Mouse (Mus musculus): ENCODE data around the gene Gch1. TPM values are rescaled to one million over a fixed set of nuclear protein-coding genes. Genes with fewer than 3 reads are reported as not detected.

Gene Gch1
- under 1 TPM; 0.74 to 0.83 TPM for total RNA-seq (2021)

DNA sequence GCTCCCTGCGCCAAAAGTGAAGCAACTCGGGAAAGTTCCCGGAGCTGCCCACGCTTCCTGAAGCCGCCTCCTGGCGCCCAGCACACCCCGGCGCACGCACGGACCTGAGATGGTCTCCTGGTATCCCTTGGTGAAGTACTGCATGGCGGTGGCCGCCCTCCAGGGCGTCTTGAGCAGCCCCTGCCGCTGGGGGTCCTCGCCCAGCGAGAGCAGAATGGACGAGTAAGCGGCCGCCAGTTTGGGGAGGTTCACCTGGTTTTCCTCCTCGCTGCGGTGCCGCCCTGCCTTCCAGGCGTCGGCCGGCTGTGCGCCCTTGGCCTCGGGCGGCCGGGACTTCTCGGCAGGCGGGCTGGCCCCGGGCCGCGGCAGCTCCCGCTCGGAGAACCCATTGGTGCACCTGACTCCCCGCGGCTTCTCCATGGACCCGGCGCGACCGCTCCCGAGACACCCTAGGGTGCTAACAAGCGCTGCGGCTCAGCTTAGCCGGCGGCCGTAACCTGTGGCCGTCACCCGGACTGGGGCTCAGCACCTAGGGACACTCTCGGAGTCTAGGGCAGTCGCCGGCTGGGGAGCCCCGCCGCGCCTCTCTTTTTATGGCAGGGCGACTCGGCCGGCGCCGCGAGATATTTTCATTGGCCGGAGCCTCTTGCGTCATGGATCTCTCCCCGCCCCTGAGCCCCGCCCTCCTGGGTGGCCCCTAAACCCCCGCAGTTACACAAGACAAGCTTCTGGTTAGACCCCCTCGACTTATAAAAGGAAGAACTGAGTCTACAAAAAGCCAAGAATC lies at the start of gene Gch1:
Gene Gch1 (minus strand): TSS at position 566 of the 787 bp plus-strand sequence.
- peak; percentile 69 for DNase-seq
- intact Hi-C loops (cut with DNase I): no loop called here

DNA sequence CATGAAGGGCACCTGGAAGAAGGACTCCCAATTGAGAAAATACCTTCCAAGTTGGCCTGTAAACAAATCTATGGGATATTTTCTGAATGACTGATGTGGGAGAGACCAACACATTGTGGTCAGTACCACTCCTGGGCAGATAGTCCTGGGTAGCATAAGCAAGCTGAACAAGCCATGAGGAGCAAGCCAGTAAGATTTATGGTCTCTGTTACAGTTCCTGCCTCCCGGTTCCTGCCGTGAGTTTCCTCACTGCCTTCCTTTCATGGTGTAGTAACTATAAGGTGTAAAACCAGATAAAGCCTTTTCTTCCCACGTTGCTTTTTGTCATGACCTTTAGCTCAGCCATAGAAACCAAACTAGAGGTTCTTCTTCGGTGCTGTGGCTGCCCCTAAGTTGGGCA lies 48.1 kb upstream of the Gch1 start:
- no peak for DNase-seq
- intact Hi-C loops (cut with DNase I): no loop called here

DNA sequence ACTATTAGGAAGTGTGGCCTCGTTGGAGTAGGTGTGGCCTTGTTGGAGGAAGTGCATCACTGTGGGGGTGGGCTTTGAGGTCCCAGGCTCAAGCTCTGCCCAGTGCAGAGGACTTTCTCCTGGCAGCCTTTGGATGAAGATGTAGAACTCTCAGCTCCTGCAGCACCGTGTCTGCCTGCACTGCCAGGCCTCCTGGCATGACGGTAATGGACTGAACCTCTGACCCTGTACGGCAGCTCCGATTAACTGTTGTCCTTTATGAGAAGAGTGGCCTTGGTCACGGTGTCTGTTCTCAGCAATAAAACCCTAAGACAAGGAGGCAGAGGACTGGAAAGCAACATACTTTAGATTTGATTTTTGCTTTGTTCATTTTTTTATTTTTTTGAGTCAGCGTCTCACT lies 47.3 kb upstream of the Gch1 start:
- intact Hi-C loops (cut with DNase I): no loop called here
- DNase-seq: no peak

DNA sequence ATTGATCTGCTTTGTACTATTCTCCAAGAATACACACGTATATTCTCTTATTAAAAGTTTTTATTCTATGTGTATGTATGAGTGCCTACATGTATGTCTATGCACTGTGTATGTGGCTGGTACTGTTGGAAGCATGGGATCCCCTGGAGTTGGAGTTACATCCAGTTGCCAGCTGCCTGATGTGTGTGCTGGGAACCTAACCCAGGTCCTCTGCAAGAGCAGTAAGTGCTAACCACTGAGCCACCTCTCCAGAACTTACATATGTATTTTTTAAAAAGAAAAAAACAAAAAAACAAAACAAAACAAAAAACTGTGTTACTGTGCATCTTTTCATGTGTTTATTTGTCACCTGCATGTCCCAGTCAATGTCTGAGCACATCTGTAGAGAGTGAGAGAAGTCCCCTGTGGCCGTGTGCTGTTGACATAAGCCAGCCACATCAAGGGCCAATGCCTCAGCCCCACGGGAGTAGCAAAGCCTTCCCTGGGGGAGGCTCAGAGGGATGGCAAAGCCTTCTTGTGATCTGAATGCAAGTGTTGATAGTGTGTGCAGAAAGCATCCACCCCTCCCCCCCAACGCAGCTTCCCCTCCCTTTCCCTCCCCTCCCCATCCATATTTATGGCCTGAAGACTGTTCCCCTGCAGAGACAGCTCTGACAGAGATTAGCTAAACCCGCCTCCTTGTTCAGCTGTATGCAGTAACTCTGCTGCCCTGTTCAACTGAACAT lies 45.5 kb upstream of the Gch1 start:
- intact Hi-C loops (cut with DNase I): no loop called here
- no peak for DNase-seq

DNA sequence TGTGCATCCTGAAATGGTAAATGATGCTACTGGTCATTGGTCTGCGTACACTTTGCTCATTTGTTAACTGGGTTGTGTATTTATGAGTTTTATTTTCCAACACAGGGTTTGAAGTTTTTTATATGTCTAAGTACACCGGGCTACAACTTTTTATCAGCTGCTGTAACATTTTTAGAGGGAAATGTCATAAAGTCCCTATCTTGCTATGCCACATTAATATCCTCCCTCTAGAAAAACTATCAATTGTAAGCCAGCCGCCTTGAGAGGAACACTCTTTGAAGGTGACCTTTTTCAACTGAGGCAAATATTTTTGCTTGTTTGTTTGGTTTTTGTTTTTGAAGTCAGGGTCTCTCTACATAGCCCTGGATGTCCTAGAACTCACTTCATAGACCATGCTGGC lies 44.8 kb upstream of the Gch1 start:
- no peak for DNase-seq
- intact Hi-C loops (cut with DNase I): no loop called here

DNA sequence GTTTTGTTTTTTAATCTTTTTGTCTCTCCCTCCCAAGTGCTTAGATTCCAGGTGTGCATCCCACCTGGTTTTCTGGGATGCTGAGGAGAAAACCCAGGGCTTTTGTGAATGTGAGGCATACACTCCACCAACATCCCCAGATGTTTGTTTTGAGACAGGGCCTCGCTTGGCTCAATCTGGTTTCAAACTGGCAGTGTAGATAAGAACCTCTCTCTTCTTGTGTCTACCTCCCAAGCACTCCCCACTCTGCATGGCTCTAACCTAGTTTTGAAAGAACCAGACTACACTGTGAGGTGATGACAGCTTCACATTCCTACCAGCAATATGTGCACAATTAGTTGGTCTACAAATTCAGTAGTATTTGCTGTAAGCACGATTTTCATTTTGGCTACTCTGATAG lies 44.4 kb upstream of the Gch1 start:
- no peak for DNase-seq
- intact Hi-C loops (cut with DNase I): no loop called here

DNA sequence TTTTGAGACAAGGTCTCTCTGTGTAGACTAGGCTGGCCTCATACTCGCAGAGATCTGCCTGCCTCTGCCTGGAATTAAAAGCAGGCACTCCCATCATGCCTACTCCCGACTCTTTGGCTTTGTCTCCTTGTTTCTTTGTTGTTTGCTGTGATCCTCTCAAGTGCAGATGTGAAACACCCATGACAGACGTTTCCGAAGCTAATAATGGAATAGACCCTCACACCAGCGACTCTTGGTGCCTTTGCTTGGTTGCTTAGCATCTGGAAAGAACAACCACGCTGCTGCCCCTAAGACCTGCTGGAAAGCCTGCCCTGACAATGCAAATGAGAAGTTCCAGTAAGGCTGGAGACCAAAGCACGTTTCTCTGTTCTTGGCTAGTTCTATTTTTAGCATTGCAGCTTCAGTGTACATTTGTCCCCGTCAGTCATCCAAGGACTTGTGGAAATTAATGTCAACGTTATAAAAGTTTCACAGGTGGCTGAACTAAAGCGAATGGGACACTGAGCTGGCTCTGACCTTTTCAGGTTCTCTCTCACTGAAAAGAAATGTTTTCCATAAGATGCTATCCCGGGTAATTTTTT lies 40.7 kb upstream of the Gch1 start:
- no peak for DNase-seq
- intact Hi-C loops (cut with DNase I): no loop called here

DNA sequence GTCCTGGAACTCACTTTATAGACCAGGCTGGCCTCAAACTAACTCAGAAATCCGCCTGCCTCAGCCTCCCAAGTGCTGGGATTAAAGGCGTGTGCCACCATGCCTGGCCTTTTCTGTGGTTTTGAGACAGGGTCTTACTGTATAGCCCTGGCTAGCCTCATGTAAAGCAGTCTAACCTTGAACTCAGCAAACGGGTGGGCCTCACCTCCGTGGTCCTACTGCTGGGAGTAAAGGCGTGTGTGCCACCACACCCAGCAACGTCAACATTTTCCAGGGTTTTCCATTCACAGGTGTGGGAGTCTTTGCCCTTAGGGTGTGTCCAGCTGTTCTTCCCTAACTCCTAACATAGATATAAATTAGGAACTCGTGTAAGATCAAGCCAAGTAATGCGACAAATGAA lies 36.7 kb upstream of the Gch1 start:
- no peak for DNase-seq
- intact Hi-C loops (cut with DNase I): no loop called here

DNA sequence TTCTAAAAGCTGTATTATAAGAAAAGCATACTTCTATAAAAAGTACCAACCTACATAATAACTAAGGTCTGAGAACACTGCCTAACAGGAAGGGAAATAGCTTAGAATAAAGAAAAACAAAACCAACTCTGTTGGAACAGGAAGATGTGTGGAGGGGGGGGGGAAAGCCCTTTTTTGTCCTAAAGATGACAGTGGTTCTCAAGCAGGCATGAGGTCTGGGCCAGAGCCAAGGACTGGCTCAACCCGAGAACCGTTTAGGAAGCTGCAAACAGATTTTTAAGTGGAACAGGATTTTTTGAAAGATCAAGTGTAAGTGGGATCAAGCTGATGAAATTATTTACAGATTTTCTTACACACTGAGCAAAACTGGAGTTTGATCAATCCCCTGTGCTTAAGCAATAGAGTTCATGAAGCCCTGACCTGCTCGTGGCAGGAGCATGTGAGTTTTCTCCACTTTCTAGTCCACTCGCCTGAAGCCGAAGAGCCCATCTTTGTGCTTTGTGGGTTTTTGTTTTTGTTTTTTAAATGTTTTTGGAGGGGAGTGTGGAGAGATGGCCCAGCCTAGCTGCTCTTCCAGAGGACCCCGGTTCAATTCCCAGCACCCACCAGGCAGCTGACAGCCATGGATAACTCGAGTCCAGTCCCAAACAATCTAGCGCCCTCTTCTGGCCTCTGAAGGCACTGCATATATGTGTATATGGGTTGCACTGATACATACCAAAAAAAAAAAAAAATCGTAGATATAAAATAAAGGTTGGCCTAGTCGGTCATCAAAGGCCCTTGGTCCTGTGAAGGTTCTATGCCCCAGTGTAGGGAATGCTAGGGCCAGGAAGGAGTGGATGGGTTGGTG lies 35.5 kb upstream of the Gch1 start:
- intact Hi-C loops (cut with DNase I): no loop called here
- DNase-seq: no peak

DNA sequence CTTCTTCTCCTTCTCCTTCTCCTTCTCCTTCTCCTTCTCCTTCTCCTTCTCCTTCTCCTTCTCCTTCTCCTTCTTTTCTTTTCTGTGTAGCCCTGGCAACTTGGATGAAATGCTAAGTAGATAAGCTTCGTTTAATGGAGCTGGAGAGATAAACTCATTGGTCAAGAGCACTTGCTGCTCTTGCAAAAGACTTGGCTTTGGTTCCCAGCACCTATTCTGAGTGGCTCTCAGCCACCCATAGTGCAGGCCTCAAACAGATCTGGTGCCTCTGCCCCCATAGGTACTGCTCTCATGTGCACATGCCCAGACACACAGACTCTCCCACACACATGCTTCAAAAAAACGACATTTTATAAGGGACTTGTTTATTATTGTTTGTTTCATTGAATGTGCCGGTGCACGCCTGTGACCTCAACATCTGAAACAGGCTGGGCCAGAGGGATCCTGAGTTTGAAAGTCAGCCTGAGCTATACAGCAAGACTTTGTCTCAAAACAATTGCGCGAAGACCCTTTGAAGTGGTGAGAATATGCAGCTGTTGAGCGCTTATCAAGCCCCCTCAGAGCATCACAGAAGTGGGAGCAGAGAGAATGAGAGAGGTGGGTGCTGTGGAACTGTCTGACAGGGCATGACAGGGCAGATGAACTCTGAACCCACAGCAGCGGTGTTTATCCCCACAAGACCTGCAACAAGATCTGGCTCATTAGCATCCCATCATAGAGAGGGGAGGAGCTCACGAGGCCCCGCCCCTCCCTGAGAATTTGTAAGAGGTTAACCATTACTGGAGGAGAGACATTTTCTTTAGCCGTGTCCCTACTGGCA lies 33.6 kb upstream of the Gch1 start:
- no peak for DNase-seq
- intact Hi-C loops (cut with DNase I): no loop called here

DNA sequence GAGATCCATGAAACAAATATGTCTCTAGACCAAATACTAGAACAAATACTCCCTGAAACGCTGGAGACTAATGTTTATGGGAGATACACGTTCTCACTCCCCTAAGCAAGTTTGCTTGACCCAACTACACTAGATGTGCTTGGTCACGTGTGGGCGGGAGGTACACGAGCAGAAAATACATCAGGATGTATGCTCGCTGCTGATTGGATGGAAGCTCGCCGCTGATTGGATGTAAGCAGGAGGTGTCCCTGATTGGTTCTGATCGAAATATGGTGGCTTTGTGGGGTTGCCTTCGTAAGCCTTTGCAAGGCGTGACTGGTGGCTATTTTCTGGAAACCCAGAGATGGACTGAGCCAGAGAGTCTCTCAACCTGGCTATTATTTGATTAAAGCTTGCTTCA lies 32.4 kb upstream of the Gch1 start:
- intact Hi-C loops (cut with DNase I): no loop called here
- DNase-seq: no peak

DNA sequence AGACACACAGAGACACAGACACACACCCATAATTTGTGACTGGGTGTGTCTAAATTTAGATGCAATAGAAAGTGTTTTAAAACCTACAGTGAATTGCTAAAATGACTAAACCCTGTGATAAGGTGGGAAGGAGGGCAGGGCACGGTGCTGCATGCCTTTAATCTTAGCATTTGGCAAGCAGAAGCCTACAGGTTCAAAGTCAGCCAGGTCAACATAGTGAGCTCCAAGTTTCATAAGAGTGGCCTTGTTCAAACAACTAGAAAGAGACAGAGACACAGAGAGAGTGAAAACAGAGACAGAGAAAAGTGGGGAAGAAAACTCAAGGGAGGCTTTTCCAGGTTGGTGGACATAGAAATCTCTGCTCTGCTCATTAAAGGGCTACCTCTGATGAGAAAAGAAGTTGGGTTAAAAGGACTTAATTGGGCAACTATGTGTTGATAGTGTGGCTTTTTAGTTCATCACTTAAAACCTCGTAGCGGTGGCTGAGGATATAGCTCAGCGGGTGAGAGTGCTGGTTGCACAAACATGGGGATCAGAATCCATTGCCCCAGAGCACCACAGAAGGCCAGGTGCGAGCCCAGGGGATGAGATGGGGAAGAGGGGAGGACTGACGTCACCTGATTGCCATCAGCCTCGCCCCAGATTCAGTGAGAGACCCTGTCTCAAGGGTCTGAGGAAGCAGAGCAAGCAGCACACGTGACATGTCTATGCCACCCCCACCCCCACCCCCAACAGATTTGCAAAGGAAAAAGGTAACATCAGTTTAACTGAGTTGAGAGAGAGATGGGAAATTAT lies 31.2 kb upstream of the Gch1 start:
- intact Hi-C loops (cut with DNase I): no loop called here
- DNase-seq: no peak

DNA sequence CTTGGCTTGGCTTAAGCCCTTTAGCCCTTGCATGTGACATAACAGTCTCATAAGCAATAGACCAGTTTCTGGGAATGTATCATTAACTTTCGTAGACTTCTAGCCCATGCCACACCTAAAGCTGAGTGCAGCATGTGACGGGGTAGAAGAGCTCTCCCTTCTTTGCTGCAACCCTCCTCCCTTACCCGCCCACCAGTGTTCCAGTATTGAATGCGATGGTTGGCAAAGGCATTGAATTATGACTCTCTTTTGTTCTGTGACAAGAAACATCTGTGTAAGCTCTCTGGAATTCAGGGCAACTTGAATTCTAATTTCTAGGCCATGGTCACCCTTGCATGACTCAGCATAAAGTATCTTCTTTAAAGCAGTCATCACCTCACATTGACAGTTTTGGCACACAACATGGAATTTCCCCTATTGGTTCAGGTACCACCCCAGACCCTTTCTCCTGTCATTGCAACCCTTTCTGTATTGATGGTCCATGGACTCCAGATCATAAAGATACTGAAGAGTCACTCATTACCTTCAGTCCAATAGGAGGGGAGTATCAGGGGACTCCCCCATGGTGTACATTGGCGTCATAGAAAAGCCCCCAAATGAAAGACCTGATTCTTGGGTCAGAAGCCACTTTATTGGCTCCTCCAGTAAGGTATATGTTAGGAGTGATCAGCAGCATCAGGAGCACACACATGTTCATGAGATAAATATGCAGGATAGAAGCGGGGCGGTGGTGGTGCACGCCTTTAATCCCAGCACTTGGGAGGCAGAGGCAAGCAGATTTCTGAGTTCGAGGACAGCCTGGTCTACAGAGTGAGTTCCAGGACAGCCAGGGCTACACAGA lies 29.8 kb upstream of the Gch1 start:
- no peak for DNase-seq
- intact Hi-C loops (cut with DNase I): no loop called here

DNA sequence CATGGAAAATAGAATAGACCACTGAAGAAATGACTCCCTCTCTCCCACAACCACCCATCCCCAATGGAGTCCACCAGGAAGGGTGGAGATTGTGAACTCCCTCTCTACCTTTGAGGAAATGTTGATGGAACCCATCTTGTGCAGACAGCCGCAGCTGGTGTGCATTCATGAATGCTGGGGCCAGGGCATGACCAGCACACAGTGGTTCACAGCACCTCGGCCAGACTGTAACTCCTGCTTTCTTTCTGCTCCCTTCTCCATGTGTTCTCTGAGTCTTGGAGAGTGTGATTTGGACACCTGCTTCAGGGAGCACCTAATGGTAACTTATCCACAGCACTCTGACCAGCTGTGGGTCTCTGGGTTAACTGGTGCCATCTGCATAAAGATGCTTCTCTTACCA lies 27.3 kb upstream of the Gch1 start:
- no peak for DNase-seq
- intact Hi-C loops (cut with DNase I): no loop called here

DNA sequence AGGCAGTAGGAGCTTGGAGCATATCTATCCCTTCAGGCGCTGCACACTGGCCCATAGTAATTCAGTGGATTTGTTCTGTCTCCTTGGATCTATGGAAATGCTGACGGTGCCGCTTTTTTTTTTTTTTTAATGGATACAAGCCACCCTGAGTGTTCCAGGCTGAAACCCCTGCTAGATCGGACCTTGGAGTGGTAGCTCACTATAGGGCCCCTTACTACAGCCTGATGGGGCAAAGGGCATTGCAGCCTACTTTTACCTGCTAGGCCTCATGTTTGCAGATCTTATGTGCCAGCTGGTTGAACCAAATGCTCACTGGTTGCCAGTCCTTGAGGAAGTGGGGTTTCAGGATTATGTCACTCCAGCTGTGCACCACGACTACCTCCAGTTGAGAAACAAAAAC lies 25.2 kb upstream of the Gch1 start:
- no peak for DNase-seq
- intact Hi-C loops (cut with DNase I): no loop called here

DNA sequence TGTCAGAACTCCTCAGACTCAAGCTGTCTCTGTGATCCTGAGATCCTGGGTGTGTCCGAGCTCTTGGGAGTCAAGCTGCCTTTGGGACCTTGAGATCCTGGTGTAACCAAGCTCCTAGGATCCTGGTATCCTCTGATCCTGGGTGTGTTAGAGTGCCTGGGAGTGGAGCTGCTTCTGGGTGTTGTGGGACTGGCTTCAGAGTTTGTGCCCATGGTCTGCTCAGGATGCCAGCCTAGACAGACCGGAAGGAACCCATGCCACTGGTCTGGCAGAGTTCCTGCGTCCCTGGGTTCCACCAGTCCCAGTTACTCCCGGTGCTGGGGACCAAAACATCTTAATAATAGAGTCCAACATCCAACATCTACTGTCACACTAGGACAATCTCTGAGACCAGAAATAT lies 24.1 kb upstream of the Gch1 start:
- DNase-seq: no peak
- intact Hi-C loops (cut with DNase I): no loop called here

DNA sequence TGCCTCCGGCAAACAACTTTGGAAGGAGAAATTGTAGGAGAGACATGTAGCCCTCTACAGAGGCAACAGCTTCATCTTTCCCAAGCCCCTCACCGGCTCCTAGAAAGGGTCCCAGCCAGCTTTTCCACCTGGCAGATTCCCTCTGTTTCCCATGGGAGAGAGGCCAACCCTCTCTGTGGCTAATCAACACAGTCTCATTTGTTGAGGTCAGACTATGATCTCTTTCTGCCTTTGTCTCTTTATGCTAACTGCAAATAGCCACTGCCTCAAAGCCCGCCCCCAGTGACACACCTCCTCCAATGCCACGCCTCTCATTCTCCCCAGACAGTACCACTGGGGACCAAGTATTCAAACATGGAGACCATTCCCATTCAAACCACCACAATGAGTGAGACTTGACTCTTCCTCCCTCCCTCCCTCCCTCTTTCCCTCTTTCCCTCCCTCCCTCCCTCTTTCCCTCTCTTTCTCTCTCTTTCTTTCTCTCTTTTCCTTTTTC lies 20.5 kb upstream of the Gch1 start:
- intact Hi-C loops (cut with DNase I): no loop called here
- DNase-seq: no peak
